Mouse (Mus musculus) R1 (cell line): ENCODE measurements around the gene Scg5.
A peak's percentile ranks its signal among the peaks of the same experiment; 100 is the strongest.

Source experiments
- DNase-seq: peaks from one replicate; pipeline ENCODE4 v3.0.0-alpha.2; 2018; ENCODE audit warnings: low read depth, low spot score

Gene Scg5

GRCm38 (mm10) chr2:113806851-113807577 lies 21.9 kb downstream of the Scg5 start:
- peak; percentile 58 for DNase-seq

- no peak for DNase-seq
Measured at GRCm38 (mm10) chr2:113805765-113806164, 23.2 kb downstream of the Scg5 start.

DNA sequence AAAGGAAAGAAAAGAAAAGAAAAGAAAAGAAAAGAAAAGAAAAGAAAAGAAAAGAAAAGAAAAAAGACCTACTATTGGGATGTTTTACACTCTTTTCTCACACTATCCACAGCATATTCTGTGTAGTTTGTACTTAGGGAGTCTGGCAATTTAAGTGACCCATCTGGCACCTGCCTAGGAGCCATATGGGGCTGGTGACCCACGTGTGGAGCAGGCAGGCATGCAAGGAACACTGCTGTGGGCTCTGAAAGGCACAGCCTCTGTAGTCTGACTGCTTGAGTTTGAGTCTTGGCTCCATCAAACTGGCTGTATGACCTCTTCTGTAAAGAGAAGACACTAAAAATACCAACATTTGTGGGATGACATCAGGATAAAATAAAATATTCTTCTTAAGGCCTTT lies 25.2 kb downstream of the Scg5 start:
- DNase-seq: no peak

GRCm38 (mm10) chr2:113800846-113801245 lies 28.1 kb downstream of the Scg5 start:
- DNase-seq: no peak

DNA sequence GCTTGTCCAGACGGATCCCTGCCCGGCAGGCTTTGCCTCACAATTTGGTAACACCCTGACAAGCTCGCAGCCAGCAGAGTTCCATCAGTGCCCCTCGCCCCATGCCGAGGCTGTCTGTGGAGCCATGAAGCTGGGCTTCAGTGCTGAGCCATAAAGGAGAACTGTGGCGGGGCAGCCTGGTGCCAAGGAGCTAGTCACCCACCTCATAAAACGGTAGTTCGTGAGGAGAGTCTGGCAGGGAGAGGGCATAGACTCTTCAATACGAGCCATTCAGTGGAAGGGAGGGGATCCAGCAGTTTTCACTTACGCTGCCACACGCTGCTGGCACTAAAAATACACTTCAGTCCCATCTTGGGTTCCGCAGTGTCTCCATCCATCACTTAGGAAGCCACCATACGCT lies 30.3 kb downstream of the Scg5 start:
- DNase-seq: no peak

- DNase-seq: no peak
Measured at GRCm38 (mm10) chr2:113795186-113795585, 33.7 kb downstream of the Scg5 start.

DNA sequence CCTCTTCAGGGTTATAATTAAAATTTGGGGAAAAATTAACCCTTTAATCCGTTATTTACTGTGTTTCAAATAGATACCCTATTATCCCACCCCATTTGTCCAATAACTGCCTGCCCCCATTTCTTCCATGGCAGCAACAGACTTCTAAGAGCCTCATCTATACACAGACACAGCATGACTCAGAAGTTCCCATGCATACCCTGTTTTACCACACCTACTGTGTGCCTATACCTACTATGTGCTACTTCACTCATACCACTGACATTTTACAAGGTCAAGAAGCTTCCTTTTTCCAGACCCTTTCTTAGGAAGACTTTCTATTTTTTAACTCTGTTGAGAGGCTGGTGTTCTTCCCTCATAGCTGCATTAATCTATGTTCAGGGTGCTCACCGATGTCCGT lies 35.4 kb downstream of the Scg5 start:
- DNase-seq: no peak

GRCm38 (mm10) chr2:113788821-113789387 lies 40.0 kb downstream of the Scg5 start:
- no peak for DNase-seq

DNA sequence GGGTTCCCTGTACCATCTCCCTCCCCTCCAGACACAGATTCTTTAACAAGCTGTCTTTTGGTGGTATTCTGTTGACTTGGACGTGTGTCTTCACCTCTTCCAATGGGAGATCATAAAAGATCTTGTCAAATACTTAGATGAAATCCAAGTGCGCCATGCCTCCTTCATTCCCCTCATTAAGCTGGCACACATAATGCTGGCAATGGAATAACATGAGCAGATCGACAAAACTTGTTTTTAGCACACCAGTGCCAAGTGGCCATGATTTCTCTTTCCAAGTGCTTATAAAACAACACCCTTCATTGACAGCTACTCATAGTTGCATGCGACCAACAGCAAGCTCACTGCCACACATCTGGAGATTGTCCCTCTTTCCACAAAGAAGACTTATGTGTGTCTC lies 41.0 kb downstream of the Scg5 start:
- no peak for DNase-seq

DNA sequence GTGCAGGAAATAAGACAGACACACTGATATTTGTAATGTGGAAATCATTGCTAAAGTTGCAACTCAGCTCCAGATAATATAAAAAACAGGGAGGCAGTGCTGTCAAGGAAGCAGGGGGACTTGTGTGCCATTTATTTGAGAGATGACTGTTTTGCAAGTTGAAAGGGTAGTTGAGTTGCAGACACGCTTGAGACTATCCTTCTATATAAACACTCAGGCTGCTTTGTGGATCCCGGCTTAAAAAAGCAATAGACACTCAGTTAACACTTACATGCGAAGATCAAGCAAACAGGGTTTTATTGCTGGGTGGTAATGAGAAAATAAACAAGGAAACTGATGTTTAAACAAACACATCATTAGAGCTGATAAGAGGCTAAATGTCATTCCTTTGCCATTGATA lies 44.1 kb downstream of the Scg5 start:
- DNase-seq: no peak

DNA sequence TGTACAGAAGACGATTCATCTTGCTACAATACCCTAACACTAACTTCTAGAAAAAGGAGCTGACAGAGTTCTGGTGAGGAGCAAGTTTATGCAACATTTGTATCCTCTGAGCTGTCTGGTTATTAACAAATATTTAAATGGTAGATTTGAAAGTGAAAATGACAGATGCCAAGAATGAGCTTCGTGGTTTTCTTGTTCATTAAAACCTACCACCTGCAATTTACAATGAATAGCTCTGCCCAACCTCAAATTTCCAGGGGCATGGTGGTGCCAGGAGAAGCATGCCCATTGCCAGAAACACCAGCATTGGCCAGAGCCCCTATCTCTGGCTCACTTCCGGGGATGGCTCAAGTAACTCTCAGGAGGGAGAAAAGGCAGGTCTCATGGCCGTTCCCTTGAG lies 47.4 kb downstream of the Scg5 start:
- DNase-seq: no peak

- no peak for DNase-seq
Measured at GRCm38 (mm10) chr2:113781107-113781506, 47.8 kb downstream of the Scg5 start.

DNA sequence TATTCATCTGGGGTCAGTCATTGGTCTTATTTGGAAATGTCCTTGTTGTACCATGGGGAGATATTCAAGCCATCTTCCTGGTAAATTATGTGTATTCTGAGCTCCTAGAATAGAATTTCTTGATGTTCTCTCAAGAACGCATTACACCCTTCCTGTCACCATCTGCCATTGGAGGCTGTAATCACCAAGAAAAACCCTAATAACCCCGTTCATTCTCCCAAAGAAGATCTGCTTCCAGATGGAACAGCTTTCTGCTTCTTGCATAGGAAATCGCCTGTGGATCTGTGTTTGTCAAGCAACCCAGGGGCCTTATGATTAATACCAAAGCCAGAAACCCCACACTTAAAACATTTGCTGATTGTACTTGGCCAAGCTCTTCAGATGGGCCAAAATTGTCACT lies 49.6 kb downstream of the Scg5 start:
- DNase-seq: no peak

- DNase-seq: peak; percentile 12
Measured at GRCm38 (mm10) chr2:113778036-113778435, 50.9 kb downstream of the Scg5 start.

- no peak for DNase-seq
Measured at GRCm38 (mm10) chr2:113776297-113776696, 52.6 kb downstream of the Scg5 start.

DNA sequence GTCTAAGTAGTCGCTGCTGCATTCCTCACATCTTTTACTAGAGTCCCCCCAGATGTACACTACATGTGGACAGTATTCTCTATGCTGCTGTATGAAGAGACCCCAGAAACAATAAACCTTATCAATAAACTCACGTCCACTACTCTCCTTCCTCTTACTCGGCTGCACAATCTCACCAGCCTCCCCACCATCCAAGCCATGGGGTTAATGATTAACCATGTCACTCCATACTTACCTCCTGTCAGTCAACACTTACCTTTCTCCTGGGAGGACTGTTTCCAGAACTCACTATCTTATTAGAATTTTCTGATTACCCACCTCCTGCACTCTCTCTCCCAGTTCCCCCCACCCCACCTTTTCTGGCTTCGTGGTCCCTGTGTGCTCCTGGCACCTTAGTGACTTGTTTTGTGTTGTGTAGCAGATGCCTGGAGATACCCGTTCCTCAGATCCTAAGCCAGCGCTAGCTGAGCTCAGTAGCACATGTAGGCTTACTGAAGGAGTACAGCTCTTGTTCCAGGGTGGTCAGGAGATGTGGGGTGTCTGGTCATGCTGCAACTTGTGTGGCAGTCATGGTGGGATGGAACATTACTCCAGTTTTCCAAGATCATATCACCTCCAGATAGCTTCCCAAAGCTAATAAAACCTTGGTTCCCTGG lies 54.6 kb downstream of the Scg5 start:
- no peak for DNase-seq

DNA sequence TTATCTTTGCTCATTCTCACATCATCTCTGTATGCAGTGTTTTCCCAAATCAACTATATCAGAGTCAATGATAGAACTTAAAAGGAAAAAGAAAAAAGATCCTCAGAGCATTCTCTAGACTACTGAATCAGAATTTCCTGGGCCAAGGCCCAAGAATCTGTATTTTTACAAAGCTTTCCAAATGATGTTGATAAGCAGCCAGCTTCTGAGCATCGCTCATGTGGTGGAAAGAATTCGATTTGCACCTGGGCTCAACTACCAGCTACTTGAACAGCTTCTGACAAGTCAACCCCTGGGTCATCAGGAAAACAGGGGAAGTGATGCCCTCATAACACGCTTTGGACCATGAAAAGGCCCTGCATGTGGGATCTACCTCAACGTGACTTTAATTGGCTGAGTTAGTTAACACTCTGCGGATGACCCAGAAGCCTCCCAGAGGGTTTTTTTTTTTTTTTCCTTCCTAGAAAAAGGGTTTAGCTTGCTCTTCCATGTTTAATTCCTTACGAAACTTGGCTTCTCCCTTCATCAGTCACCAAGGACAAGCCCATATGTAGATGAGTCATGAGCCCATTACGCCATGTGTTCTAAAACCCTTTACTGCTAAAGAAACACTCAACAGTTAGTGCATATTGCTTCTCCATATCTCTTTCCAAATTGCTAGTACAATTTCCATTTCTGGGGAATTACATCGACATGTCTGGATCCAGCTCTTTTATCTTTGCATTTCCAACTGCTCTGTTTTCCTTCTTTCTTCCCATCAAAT lies 60.2 kb downstream of the Scg5 start:
- DNase-seq: no peak

DNA sequence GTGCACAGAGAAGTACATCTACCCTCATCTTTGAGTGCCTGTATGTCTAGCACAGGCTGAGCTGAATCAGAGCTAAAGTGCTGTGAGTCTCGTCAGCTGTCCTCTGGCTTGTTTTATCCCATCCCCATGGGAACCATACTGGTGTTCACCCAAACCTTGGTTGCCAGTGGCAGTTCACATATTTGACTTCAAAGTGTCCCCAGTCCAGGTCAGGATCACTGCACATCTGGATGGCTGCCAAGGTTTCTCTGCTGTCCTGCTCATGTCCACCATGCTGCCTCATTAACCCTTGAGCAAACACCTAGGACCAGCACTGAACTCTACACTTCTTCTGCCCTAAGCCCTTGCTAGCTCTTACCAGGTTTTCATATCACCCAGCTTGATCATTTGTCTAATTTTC lies 63.0 kb downstream of the Scg5 start:
- DNase-seq: no peak

DNA sequence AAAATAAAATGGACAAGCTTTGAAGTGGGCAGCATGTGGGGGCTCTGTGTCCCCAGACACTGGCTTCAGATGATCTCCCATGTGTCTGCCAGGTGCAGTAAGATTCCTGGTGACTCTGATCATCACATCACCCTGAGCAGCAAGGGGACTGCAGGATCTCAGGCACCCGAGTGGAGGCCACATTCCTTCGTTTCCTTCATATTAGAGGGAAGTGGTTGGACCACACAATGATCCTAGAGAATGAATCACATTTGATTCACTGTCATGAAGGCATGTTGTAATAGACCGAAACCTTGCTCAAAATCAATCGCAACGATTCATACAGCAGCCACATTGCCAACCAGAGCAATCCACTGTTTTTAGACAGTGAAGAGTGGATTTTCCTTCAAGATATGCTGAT lies 64.0 kb downstream of the Scg5 start:
- DNase-seq: no peak

- peak; percentile 48 for DNase-seq
Measured at GRCm38 (mm10) chr2:113758311-113759161, 70.4 kb downstream of the Scg5 start, which contains the start of gene Grem1. TSS of gene Grem1 (minus strand) at chr2:113758646.
